Mouse (Mus musculus) kidney, postnatal 4 days (tissue): Measurements from ENCODE around the gene Mfsd12.

Experiments used
- DNase-seq, 2 experiments: peaks; one replicate each; pipeline ENCODE4 v3.0.0; 2021; ENCODE audit warnings: mixed read lengths in 2 of 2

The Mfsd12 gene

GRCm38 (mm10) chr10:81356991-81357844 is at the start of gene Mfsd12:
TSS of gene Mfsd12 (plus strand) at chr10:81357491.
- DNase-seq: peak; percentile 92 to 96

- no peak for DNase-seq
Observed at GRCm38 (mm10) chr10:81309571-81309970, 47.7 kb upstream of the Mfsd12 start.

- DNase-seq: no peak
Observed at GRCm38 (mm10) chr10:81313581-81313980, 43.7 kb upstream of the Mfsd12 start.

- DNase-seq: no peak
Observed at GRCm38 (mm10) chr10:81314201-81314600, 43.1 kb upstream of the Mfsd12 start.

- DNase-seq: no peak
Observed at GRCm38 (mm10) chr10:81315587-81315986, 41.7 kb upstream of the Mfsd12 start.

- peak; percentile 72 to 81 for DNase-seq
Observed at GRCm38 (mm10) chr10:81316338-81317060, 40.8 kb upstream of the Mfsd12 start.

GRCm38 (mm10) chr10:81317273-81317672 is 40.0 kb upstream of the Mfsd12 start:
- DNase-seq: peak; percentile 82 to 88

- peak; percentile 44 to 50 for DNase-seq
Observed at GRCm38 (mm10) chr10:81318589-81319329, 38.5 kb upstream of the Mfsd12 start.

- DNase-seq: peak; percentile 51 to 59
Observed at GRCm38 (mm10) chr10:81319330-81319699, 38.0 kb upstream of the Mfsd12 start.

- peak; percentile 98 to 99 for DNase-seq
Observed at GRCm38 (mm10) chr10:81319741-81320549, 37.3 kb upstream of the Mfsd12 start.

- peak; percentile 99 to 100 for DNase-seq
Observed at GRCm38 (mm10) chr10:81320550-81321347, 36.5 kb upstream of the Mfsd12 start, which contains the start of gene Cactin. TSS of gene Cactin (plus strand) at chr10:81321103.

GRCm38 (mm10) chr10:81321436-81321835 is 35.9 kb upstream of the Mfsd12 start:
- no peak for DNase-seq

- DNase-seq: no peak
Observed at GRCm38 (mm10) chr10:81322444-81322843, 34.8 kb upstream of the Mfsd12 start.

- DNase-seq: no peak
Observed at GRCm38 (mm10) chr10:81323141-81323775, 34.0 kb upstream of the Mfsd12 start.

- DNase-seq: no peak
Observed at GRCm38 (mm10) chr10:81323791-81324530, 33.3 kb upstream of the Mfsd12 start.

GRCm38 (mm10) chr10:81325176-81325575 is 32.1 kb upstream of the Mfsd12 start:
- DNase-seq: no peak

GRCm38 (mm10) chr10:81325781-81326180 is 31.5 kb upstream of the Mfsd12 start:
- no peak for DNase-seq

GRCm38 (mm10) chr10:81326858-81327257 is 30.4 kb upstream of the Mfsd12 start:
- peak; percentile 55 to 71 for DNase-seq

- peak; percentile 36 to 60 for DNase-seq
Observed at GRCm38 (mm10) chr10:81327959-81328358, 29.3 kb upstream of the Mfsd12 start.

GRCm38 (mm10) chr10:81328386-81328785 is 28.9 kb upstream of the Mfsd12 start, which contains the start of gene Tbxa2r:
TSS of gene Tbxa2r (plus strand) at chr10:81328731.
- peak; percentile 70 to 80 for DNase-seq
